Mouse (Mus musculus): Measurements from ENCODE around the gene Ager.

GRCm38 (mm10) chr17:34628644-34628967, 30.9 kb downstream of the Ager start:
- TF ChIP-seq POLR2A (IDR thresholded peaks at IDR 0.05; ENCODE audit: low read depth, low read length) (no peak), CTCF (conservative IDR thresholded peaks at IDR 0.05; ENCODE audit: insufficient read depth, insufficient read length, low read depth, low read length) (no peak)
